ENCODE assay signal across 12 mouse cellular contexts in the genomic region with DNA sequence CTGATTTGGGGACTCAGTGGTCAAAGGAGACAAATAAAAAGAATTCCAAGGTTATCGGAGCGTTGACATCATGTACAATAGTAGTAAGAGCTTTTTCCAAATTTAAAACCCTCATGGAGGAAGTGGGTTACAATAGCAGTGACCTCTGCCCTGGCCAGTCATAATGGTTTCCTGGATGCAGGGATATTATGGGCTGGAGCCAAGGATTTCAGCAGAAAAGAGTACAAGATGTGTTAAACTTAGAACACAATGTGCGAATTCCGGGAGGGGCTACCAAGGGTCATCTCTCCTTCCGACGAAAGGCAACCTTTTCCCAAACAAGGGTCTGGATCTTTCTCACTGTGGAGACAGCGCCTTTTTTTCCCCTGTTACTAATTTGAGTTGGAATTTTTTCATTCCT.
DNase-seq lines count a peak whose midpoint lies in the region; ATAC-seq and TF ChIP-seq lines count a peak whose summit lies in the region.
"Had no signal": no experiment of that assay in that cellular context is flagged by ENCODE, and none has a peak within 500 bp of the region (broad histone marks: within the 10 kb centered on the region; RNA-seq: fewer than 3 reads in every experiment).

No protein-coding gene starts in this region.

- DNase-seq in embryonic facial prominence, embryonic 14.5 days (ENCODE audit: low spot score), result peak; percentile 30
- DNase-seq in embryonic facial prominence, embryonic 10.5 days (ENCODE audit: low spot score), result no peak
- DNase-seq in Muller cell, postnatal 12 days (ENCODE audit: inconsistent ontology term), result peak; percentile 62
- no peak for DNase-seq in heart, postnatal 0 days (ENCODE audit: low spot score)
- DNase-seq in kidney, postnatal 14 days, result peak; percentile 91
- DNase-seq in left cerebral cortex, postnatal 4 days, result no peak
- DNase-seq in retina, embryonic 14.5 days (ENCODE audit: low spot score), result no peak
- DNase-seq in right cerebral cortex, postnatal 14 days, result no peak
- DNase-seq: cerebellum, postnatal 14 days; liver, embryonic 13.5 days had no signal

- no peak for TF ChIP-seq CTCF in heart, postnatal 0 days (IDR thresholded peaks at IDR 0.05; ENCODE audit: low read depth)

- no peaks in the 10 kb centered on the region for H3K9me3 ChIP-seq in embryonic facial prominence, embryonic 14.5 days (ENCODE audit: control insufficient read depth, low read length)
- no peaks in the 10 kb centered on the region for H3K9me3 ChIP-seq in embryonic facial prominence, embryonic 10.5 days
- no peaks in the 10 kb centered on the region for H3K9me3 ChIP-seq in heart, postnatal 0 days (replicated peaks; ENCODE audit: control insufficient read depth, low read length)
- H3K9me3 ChIP-seq: liver, embryonic 13.5 days had no signal

- peaks cover 7% of the 10 kb centered on the region; the same call in 1 of the 2 replicates for H3K4me1 ChIP-seq in embryonic facial prominence, embryonic 14.5 days (ENCODE audit: control insufficient read depth, insufficient read depth, low read length)
- H3K4me1 ChIP-seq in embryonic facial prominence, embryonic 10.5 days, result peaks cover 49% of the 10 kb centered on the region
- H3K4me1 ChIP-seq in heart, postnatal 0 days (ENCODE audit: control insufficient read depth, insufficient read depth), result no peaks in the 10 kb centered on the region
- H3K4me1 ChIP-seq: liver, embryonic 13.5 days had no signal

- intact Hi-C loops in left cerebral cortex, postnatal 4 days (cut with DNase I), result no loop called here

- 56% methylated on average over 7 of the region's 7 CpGs for WGBS in embryonic facial prominence, embryonic 14.5 days
- 57% methylated on average over 7 of the region's 7 CpGs for WGBS in embryonic facial prominence, embryonic 10.5 days
- 48% methylated on average over 7 of the region's 7 CpGs for WGBS in heart, postnatal 0 days

- no peak; the same call in 1 of the 2 replicates for TF ChIP-seq EP300 in heart, postnatal 0 days (IDR thresholded peaks at IDR 0.05; ENCODE audit: low read depth)

- no peak for ATAC-seq in embryonic facial prominence, embryonic 14.5 days (ENCODE audit: low read depth)
- peak; percentile 72 for ATAC-seq in heart, postnatal 0 days (ENCODE audit: insufficient read depth, low read depth)
- ATAC-seq: inflammation-experienced regulatory T-cells, adult 6 months had no signal

- H3K36me3 ChIP-seq in embryonic facial prominence, embryonic 14.5 days (ENCODE audit: control insufficient read depth, insufficient read depth, low read length), result no peaks in the 10 kb centered on the region
- no peaks in the 10 kb centered on the region for H3K36me3 ChIP-seq in embryonic facial prominence, embryonic 10.5 days (replicated peaks)
- no peaks in the 10 kb centered on the region for H3K36me3 ChIP-seq in heart, postnatal 0 days (replicated peaks; ENCODE audit: control insufficient read depth, insufficient read depth, low read length)
- H3K36me3 ChIP-seq: liver, embryonic 13.5 days had no signal

- H3K4me3 ChIP-seq in embryonic facial prominence, embryonic 14.5 days (ENCODE audit: low read depth, low read length), result no peak overlapping the region
- no peak overlapping the region for H3K4me3 ChIP-seq in embryonic facial prominence, embryonic 10.5 days
- H3K4me3 ChIP-seq in heart, postnatal 0 days (ENCODE audit: low read depth, low read length), result no peak overlapping the region
- H3K4me3 ChIP-seq: erythroblast, embryonic 14.5 days; liver, embryonic 13.5 days had no signal

- no peak overlapping the region for H3K9ac ChIP-seq in embryonic facial prominence, embryonic 14.5 days (ENCODE audit: low read depth, low read length)
- no peak overlapping the region for H3K9ac ChIP-seq in heart, postnatal 0 days (replicated peaks; ENCODE audit: low read depth, low read length)
- H3K9ac ChIP-seq: liver, embryonic 13.5 days had no signal

- no peak overlapping the region for H3K27ac ChIP-seq in embryonic facial prominence, embryonic 14.5 days (replicated peaks; ENCODE audit: low read depth, low read length)
- H3K27ac ChIP-seq in embryonic facial prominence, embryonic 10.5 days (replicated peaks), result no peak overlapping the region
- H3K27ac ChIP-seq in heart, postnatal 0 days (ENCODE audit: low read depth), result no peak overlapping the region
- H3K27ac ChIP-seq: liver, embryonic 13.5 days had no signal

- no peaks in the 10 kb centered on the region for H3K27me3 ChIP-seq in embryonic facial prominence, embryonic 14.5 days (replicated peaks; ENCODE audit: control insufficient read depth, insufficient read depth, low read length)
- H3K27me3 ChIP-seq in embryonic facial prominence, embryonic 10.5 days (replicated peaks; ENCODE audit: low read depth, poor library complexity, severe bottlenecking), result peaks cover 27% of the 10 kb centered on the region
- H3K27me3 ChIP-seq in heart, postnatal 0 days (ENCODE audit: control insufficient read depth, insufficient read depth, low read length), result no peaks in the 10 kb centered on the region

- H3K4me2 ChIP-seq in embryonic facial prominence, embryonic 14.5 days (ENCODE audit: low read depth, low read length), result no peak overlapping the region
- no peak overlapping the region for H3K4me2 ChIP-seq in heart, postnatal 0 days (ENCODE audit: low read depth, low read length)
- H3K4me2 ChIP-seq: liver, embryonic 13.5 days had no signal

Comparison
In these comparisons a context has a peak if more than half of its experiments do, and no peak if none do; other contexts are left out.
1. DNase-seq: peak in embryonic facial prominence, embryonic 14.5 days (single experiment), Muller cell, postnatal 12 days (single experiment) and kidney, postnatal 14 days (single experiment); none in embryonic facial prominence, embryonic 10.5 days (single experiment), heart, postnatal 0 days (single experiment), left cerebral cortex, postnatal 4 days (single experiment), retina, embryonic 14.5 days (single experiment) and right cerebral cortex, postnatal 14 days (single experiment).